Mouse (Mus musculus) kidney, adult 2 months (tissue): ENCODE data around the gene Gm20696.

Experiments used
- CTCF ChIP-seq: fragments of 200-500 bp; conservative IDR thresholded peaks from 2 replicates; pipeline ENCODE4 v1.5.1; 2011; ENCODE audit warnings: low read depth, mild to moderate bottlenecking, control low read depth, low read length, moderate library complexity, mixed read lengths; ENCODE audit not compliant: insufficient read depth, insufficient read length
- POLR2A ChIP-seq: fragments of 200-500 bp; IDR thresholded peaks from one replicate; pipeline ENCODE4 v1.6.1; 2011; ENCODE audit warnings: low read depth, low read length, control low read depth

- TF ChIP-seq CTCF = no peak
- TF ChIP-seq POLR2A = no peak
These were observed 25.8 kb upstream of the Gm20696 start, which contains the start of gene Gpr27 for GRCm38 (mm10) chr6:99692206-99692915.
